Mouse (Mus musculus) liver, adult (tissue): Measurements from ENCODE around the gene Zscan4b.
"Not testable (repeated sequence)": the region's sequence is repeated elsewhere in the genome, so short reads cannot be mapped to it uniquely, and the experiment has no call there.

Experiments used
- GATA4 ChIP-seq: IDR thresholded peaks from 2 replicates; pipeline ENCODE4 v1.6.1; 2014; ENCODE audit warnings: mild to moderate bottlenecking, low read length; ENCODE audit not compliant: insufficient replicate concordance

Zscan4b gene

DNA sequence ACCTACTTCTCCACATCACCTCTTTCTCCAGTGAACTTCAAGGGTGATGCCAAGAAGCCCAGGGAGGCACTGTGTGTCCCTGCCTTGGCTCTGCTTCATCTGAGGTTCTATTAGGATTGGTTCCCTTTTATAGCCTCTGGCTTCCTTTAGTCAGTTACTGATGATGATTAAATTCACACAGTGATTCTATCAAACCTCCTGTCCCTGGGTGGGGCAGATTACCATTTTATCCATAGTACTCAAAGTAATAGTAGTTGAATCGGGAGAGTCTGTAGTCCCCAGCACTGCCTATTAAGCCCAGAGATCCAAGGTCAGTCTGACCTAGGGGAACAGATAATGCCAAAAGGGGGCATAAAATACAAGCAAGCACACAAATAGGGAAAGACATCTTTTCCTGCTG is at the start of gene Zscan4b:
Gene Zscan4b, minus strand, starts transcription at position 101 of the 400 bp plus-strand sequence.
- TF ChIP-seq GATA4: not testable (repeated sequence)
